Mouse (Mus musculus) cerebellum, postnatal 4 days (tissue): ENCODE measurements at regions not wholly inside any gene's neighbourhood (a gene's known extent, or its start where the extent isn't known, plus 50 kb on each side); places are given as distances from the start of the nearest gene placed in this dataset.
"Not testable (repeated sequence)": the region's sequence is repeated elsewhere in the genome, so short reads cannot be mapped to it uniquely, and the experiment has no call there.

Source experiments
- DNase-seq, 2 experiments: peaks; one replicate each; pipeline ENCODE4 v3.0.0; 2022; ENCODE audit warnings: low spot score in 2 of 2, mixed read lengths in 1 of 2

- DNase-seq, result no peak
Observed at GRCm38 (mm10) chr13:115911524-115912459, 397.7 kb downstream of the Isl1 start.

GRCm38 (mm10) chr13:115910866-115911449, 398.5 kb downstream of the Isl1 start:
- no peak for DNase-seq

- no peak for DNase-seq
Observed at GRCm38 (mm10) chr13:115880616-115881015, 428.9 kb downstream of the Isl1 start.

GRCm38 (mm10) chr13:115860480-115860879, 449.0 kb downstream of the Isl1 start:
- no peak for DNase-seq

- DNase-seq, result no peak
Observed at GRCm38 (mm10) chr13:115856632-115857031, 452.9 kb downstream of the Isl1 start.

- no peak for DNase-seq
Observed at GRCm38 (mm10) chr13:115852689-115853356, 456.7 kb downstream of the Isl1 start.

GRCm38 (mm10) chr13:115843121-115843520, 466.4 kb downstream of the Isl1 start:
- no peak for DNase-seq

- DNase-seq, result no peak
Observed at GRCm38 (mm10) chr13:115836203-115836768, 473.2 kb downstream of the Isl1 start.

GRCm38 (mm10) chr13:115825191-115825590, 484.3 kb downstream of the Isl1 start:
- DNase-seq, result no peak

- DNase-seq, result no peak
Observed at GRCm38 (mm10) chr13:115822527-115822926, 487.0 kb downstream of the Isl1 start.

- no peak for DNase-seq
Observed at GRCm38 (mm10) chr13:115814211-115814610, 495.3 kb downstream of the Isl1 start.

GRCm38 (mm10) chr13:115799294-115799693, 510.2 kb downstream of the Isl1 start:
- no peak for DNase-seq

GRCm38 (mm10) chr13:115751271-115751670, 558.2 kb downstream of the Isl1 start:
- DNase-seq, result no peak

- not testable (repeated sequence) for DNase-seq
Observed at GRCm38 (mm10) chr13:115742080-115742479, 567.4 kb downstream of the Isl1 start.

GRCm38 (mm10) chr13:115727986-115728385, 581.5 kb downstream of the Isl1 start:
- DNase-seq, result no peak

GRCm38 (mm10) chr13:115725356-115725952, 584.0 kb downstream of the Isl1 start:
- no peak for DNase-seq

- DNase-seq, result no peak
Observed at GRCm38 (mm10) chr13:115719276-115719675, 590.2 kb downstream of the Isl1 start.

GRCm38 (mm10) chr13:115718859-115719258, 590.6 kb downstream of the Isl1 start:
- DNase-seq, result no peak

GRCm38 (mm10) chr13:115696197-115696596, 594.4 kb upstream of the Itga1 start:
- no peak for DNase-seq

GRCm38 (mm10) chr13:115687426-115687825, 585.7 kb upstream of the Itga1 start:
- peak in 1 of 2 experiments; percentile 16 for DNase-seq

- DNase-seq, result peak in 1 of 2 experiments; percentile 13
Observed at GRCm38 (mm10) chr13:115679591-115679990, 577.8 kb upstream of the Itga1 start.

GRCm38 (mm10) chr13:115676836-115677235, 575.1 kb upstream of the Itga1 start:
- DNase-seq, result no peak
